Mouse (Mus musculus) embryo, embryonic 9.5 days (tissue): ENCODE results near the gene Rimklb.

Source experiments
- DNase-seq: peaks from one replicate; pipeline ENCODE4 v3.0.0-alpha.2; 2017; ENCODE audit errors: extremely low spot score

Gene Rimklb

GRCm38 (mm10) chr6:122427456-122427855, 71.1 kb downstream of the Rimklb start:
- no peak for DNase-seq

GRCm38 (mm10) chr6:122417015-122417414, 81.5 kb downstream of the Rimklb start:
- no peak for DNase-seq

GRCm38 (mm10) chr6:122416347-122416746, 82.2 kb downstream of the Rimklb start:
- no peak for DNase-seq

GRCm38 (mm10) chr6:122411281-122411680, 87.3 kb downstream of the Rimklb start:
- DNase-seq, result no peak

GRCm38 (mm10) chr6:122402240-122402639, 96.3 kb downstream of the Rimklb start:
- peak; percentile 40 for DNase-seq

GRCm38 (mm10) chr6:122400263-122400662, 98.3 kb downstream of the Rimklb start:
- no peak for DNase-seq
